Mouse (Mus musculus): ENCODE results near the gene Mylk4.

DNA sequence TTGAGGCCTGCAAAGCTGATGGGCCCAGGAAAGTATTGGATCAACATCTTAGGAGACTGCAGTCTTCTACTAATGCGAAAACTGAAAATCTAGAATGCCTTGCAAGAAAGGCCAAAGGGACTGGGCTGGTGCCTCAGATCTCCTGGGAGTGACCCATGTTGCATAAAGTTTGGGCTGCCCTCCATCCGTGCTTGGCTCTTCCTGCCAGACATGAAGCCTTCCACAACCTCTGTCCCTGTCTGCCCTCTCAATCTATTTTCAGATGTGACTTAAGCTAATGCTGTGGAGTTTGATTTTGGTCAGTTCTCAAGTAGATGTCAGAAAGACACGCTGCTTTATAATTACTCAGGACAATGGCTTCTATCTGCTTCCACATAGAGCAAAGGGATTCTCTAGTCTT, 20.6 kb downstream of the Mylk4 start:
- no peak for TF ChIP-seq CTCF (IDR thresholded peaks at IDR 0.05; ENCODE audit: extremely low read depth, insufficient read length, insufficient replicate concordance, low read depth, low read length)
- TF ChIP-seq POLR2A (IDR thresholded peaks at IDR 0.05; ENCODE audit: low read depth, low read length) = no peak
